Mouse (Mus musculus) thymus, postnatal 14 days (tissue): ENCODE data around the gene Insyn1.

Experiments used
- DNase-seq: peaks from one replicate; pipeline ENCODE4 v3.0.0; 2021

Insyn1 gene

DNA sequence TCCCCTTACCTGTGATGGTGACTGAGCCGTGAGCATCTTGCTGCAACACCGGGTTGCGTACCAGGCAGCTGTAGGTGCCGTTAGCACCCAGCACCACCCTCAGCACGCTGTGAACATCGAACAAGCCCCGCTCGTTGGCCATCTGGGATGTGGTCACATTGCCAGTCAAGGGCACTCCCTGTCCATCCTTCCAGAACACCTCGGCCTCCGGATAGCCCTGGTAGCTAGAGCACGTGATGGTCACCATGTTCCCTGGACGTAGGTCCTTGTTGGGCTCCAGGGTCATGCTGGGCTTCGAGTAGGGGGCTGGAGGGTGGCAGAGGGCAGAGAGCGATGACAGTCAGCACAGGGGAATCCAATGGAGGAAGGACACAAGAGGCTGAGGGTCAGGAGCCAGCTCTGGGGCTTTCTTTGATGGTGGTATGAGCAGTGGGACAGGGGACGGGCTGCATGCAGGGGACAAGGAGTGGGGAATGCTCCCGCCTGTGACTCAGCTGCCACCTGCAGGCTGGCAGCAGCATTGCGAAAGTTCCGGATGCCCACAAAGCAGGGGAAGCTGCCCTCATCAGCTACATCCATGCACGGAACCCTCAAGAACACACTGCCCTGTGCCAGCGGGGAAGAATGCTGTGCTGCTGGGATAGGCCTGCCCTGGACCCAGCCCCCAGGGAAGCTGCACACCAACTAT lies 47.2 kb downstream of the Insyn1 start:
- peak; percentile 67 for DNase-seq

DNA sequence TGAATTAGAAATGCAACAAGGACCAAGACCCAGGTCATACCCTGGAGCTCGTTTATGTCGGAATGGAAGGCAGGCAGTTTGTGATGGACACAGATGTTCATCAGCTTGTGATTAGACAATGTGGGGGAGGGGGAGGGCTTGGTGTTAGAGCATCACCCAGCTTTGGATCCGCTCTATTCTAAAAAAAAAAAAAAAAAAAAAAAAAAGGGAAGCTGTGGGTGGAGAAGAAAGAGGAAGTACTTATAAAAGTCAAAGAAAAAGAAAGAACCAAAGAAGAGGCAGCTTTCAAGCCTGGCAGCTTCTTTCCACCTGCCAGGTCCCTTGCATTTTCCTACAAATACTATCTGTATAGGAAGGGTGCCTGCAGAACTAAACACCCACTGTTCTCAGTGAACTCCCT lies 49.4 kb downstream of the Insyn1 start:
- DNase-seq: no peak

DNA sequence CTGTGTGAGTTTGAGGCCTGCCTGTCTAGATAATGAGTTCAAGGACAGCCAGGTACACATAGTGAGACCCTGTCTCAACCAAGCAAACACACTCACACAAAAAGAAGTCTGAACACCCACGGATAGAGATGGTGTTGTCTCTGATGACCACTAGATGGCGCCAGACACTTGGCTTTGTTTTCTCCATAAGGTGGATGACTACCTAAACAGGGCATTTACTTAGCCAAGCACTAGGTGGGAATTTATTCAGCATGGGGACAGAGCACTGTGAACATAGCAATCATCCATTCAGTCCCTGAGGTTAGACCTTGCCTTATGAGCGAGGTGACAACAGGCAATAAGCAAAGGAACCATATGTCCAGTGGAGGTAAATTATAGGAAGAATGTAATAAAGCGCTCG lies 51.5 kb downstream of the Insyn1 start:
- DNase-seq: peak; percentile 61

DNA sequence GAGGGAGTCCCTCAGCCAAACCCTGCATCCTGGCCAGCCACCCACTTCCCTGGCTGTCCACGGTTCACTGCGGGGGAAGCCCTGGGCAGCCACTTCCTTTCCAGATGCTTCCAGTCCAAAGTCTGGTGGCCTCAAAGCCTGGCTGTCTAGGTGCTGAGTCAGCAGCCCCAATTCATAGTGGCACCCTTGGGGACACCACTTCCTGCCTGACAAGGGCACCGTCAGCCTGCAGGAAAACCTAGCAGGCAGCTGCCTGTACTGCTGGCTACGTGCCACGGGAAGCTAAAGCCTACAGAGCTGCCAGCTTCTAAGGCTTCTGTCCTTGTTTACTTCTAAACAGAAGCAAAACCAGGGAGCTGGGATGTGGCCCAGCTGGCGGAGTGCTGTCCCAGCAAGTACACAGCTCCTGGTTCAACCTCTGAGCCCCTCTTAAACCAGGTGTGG lies 53.5 kb downstream of the Insyn1 start:
- DNase-seq: peak; percentile 81

DNA sequence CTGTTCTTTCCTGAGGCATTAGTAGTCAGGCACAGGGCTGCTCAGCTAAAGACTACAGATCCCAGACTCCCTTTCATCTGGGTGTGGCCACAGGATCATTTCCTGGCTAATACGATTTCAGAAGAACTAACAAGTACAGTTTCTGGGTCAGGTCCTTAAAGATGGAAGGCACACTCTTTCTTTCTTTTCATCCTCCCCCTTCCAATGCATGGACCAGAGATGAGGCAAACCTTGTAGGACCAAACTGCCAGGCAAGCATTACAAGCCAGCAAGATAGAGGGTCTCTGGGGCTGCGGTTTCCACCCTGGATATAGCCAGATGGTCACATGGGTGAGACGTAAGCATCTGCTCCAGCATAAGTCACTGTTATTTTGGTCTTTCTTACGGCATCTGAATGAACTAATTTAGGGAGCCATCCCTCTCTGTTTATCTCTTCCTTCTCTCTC lies 56.5 kb downstream of the Insyn1 start:
- DNase-seq: no peak

DNA sequence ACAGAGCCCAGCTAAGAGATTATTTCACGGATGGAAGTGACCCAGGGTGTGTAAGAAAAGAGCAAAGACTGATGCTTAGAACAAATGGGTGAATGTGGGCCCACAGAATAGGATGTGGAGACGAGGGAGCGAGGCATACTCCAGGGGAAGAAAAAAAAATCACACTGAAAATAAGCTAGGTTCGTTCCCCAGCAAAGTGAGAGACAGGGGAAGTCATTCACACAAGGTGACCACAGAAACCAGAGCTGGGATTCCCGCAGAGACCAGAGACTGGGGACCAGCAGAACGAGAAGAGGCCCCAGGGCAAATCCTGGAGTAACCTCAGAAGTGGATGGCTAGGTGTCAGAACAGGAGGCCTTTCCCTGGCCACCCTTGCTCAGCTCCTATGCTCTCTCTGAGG lies 57.0 kb downstream of the Insyn1 start:
- DNase-seq: no peak

DNA sequence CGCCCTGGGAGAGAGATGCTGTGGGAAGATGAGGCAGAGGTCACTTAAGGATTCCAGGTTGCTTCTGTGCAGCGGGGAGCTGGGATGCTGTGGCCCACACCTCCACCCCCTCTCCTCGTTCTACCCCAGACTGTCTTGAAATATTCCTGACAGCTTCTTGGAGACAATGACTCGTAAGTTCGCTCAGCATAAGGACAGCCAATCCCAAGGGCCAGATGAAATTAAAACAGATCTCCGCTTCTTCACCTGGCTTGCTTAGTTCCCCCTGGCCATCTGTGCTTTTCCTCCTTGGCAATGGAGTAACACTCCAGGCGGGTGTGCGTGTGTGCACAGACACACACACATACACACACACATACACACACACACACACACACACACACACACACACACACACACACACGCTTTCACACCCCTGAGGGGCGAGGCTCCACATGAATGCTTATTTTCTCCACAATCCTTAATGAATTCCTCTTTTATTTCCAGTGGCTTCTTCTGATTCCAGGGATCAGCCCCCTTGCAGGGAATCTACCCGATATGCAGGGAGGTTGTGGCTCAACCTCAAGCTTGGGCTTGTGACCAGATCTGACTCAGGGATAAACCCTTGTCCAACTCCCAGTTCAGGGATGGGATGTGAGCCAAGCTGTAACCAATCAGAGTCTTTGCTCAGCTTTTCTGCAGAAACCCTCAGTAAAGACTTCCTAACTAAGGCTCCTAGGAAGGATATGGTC lies 58.4 kb downstream of the Insyn1 start:
- no peak for DNase-seq

DNA sequence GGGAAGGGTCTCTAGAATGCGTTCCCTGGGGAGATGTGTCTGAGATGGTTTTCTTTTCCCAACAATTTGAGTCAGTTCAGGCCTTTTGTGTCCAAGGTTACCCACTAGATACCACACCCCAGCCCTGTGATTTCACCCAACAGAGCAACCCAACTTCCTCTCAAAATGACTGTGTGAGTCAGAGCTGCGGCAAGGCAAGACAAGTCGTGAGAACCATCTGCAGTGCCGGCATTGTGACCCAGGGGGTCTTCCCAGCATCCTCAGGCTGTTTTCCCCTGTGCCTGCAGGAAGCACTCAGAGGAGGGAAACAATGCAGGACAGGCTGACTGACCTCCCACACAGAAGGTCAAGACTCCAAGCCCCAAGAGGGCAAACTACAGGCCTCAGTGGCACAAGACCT lies 60.5 kb downstream of the Insyn1 start:
- DNase-seq: no peak
